Mouse (Mus musculus): ENCODE results near the gene Lpin3. TPM values are rescaled to one million over a fixed set of nuclear protein-coding genes. Genes with fewer than 3 reads are reported as not detected.

Lpin3 gene
- total and polyA plus RNA-seq, 3 experiments, result 0.05 to 0.11 TPM; not detected in 1

DNA sequence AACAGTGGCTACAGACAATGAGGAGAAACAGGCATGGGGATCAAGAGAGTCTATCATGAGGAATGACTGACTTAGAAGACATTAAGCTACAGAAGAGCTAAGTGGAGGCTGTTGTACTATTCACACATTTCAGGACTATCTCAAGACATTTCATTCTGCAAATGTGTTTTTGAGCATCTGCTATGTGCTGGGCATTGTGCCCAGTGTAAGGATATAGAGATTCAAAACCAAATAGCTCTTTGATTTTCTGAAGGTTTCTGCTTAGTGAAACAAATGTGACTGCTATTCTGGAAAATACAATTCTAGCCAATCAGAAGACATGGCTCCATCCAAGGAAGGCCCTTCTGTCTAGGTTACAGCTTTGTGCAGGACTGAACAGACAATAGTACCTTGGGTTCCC, 25.8 kb upstream of the Lpin3 start:
- H3K4me1 ChIP-seq (ENCODE audit: insufficient read depth, low read depth, low read length), result no peaks in the 10 kb centered on the region
- no peak for DNase-seq (ENCODE audit: low spot score)
- TF ChIP-seq POLR2AphosphoS5 (IDR thresholded peaks at IDR 0.05; ENCODE audit: insufficient replicate concordance, low read depth, low read length), result no peak
- no peak for TF ChIP-seq GATA1 (IDR thresholded peaks at IDR 0.05; ENCODE audit: borderline replicate concordance, low read length)
- H3K36me3 ChIP-seq (replicated peaks), result no peaks in the 10 kb centered on the region
- H3K27me3 ChIP-seq (ENCODE audit: insufficient read depth, low read length), result no peaks in the 10 kb centered on the region
- no peaks in the 10 kb centered on the region for H3K9me3 ChIP-seq (replicated peaks)
- ATAC-seq (ENCODE audit: extremely low read depth, insufficient number of reproducible peaks, low FRiP score, poor library complexity, severe bottlenecking), result no peak
- H3K4me3 ChIP-seq (ENCODE audit: low read depth, low read length), result no peak overlapping the region

DNA sequence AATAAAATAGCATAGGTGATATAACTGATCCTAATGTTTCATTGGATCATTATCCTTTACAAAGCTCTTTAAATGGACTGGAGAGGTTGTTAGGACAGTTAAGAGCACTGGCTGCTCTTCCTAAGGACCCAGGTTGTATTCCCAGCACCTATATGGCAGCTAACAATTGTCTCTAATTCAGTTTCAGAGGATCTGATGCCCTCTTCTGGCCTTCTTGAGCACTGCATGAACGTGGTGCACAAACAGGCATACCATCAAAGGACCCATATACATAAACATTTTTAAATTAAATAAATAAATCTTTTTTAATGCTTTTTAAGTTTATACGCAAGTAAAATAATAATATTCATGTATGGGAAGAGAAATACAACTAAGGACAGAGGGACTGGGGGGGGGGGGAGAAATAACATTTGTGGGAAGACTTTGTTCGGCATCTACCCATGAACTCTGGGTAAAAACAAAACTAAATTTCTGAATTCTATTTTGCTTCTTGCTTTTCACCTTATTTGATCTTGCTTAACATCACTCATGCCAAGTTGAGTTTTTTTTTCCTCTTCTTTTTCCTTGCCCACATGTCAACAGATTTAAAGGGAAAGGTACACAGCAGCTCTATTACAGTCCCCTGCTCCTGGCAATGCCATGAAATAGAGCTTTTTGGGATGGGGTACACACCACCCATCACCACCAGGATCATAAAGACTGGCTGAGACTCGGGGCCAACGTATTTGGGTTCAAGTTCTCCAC, 23.9 kb upstream of the Lpin3 start:
- H3K9me3 ChIP-seq (replicated peaks), result no peaks in the 10 kb centered on the region
- no peaks in the 10 kb centered on the region for H3K27me3 ChIP-seq (ENCODE audit: insufficient read depth, low read length)
- no peaks in the 10 kb centered on the region for H3K4me1 ChIP-seq (ENCODE audit: insufficient read depth, low read depth, low read length)
- no peak overlapping the region for H3K4me3 ChIP-seq (ENCODE audit: low read depth, low read length)
- ATAC-seq (ENCODE audit: extremely low read depth, insufficient number of reproducible peaks, low FRiP score, poor library complexity, severe bottlenecking) (no peak), DNase-seq (ENCODE audit: low spot score) (no peak)
- H3K36me3 ChIP-seq (replicated peaks), result no peaks in the 10 kb centered on the region
- no peak for TF ChIP-seq TAL1 (conservative IDR thresholded peaks at IDR 0.05; ENCODE audit: low read depth, low read length)
- TF ChIP-seq CTCF (IDR thresholded peaks at IDR 0.05; ENCODE audit: low read depth, low read length), result no peak
- no peak for TF ChIP-seq GATA1 (IDR thresholded peaks at IDR 0.05; ENCODE audit: borderline replicate concordance, low read length)
- no peak for TF ChIP-seq POLR2AphosphoS5 (IDR thresholded peaks at IDR 0.05; ENCODE audit: insufficient replicate concordance, low read depth, low read length)
- no peak for TF ChIP-seq GATA2 (IDR thresholded peaks at IDR 0.05; ENCODE audit: borderline replicate concordance, low read depth, low read length)

DNA sequence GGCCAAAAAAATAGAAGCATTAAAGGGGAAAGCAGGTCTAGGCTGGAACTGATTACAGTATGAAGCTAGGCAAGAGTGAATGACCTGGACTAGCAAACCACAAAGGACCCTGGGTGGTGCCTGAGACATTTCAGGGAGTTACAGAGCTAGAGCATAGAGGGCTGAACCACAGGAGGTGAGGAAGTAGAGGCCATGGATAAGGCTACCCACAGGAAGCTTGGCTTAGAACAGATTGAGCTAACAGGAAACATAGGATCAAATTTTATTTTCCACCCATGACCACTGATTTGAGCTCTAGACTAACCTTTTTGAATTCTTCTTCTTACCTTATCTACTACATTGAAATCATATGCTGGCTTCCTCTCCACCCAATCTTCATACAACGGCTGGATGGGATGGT, 20.1 kb upstream of the Lpin3 start:
- DNase-seq (ENCODE audit: low spot score), result no peak
- no peak for TF ChIP-seq TAL1 (conservative IDR thresholded peaks at IDR 0.05; ENCODE audit: low read depth, low read length)
- TF ChIP-seq POLR2AphosphoS5 (IDR thresholded peaks at IDR 0.05; ENCODE audit: insufficient replicate concordance, low read depth, low read length), result no peak
- no peak for TF ChIP-seq GATA1 (IDR thresholded peaks at IDR 0.05; ENCODE audit: borderline replicate concordance, low read length)
- Histone ChIP-seq H3K27me3 (ENCODE audit: insufficient read depth, low read length) (no peaks in the 10 kb centered on the region), H3K4me3 (ENCODE audit: low read depth, low read length) (no peak overlapping the region), H3K9me3 (replicated peaks) (no peaks in the 10 kb centered on the region), H3K4me1 (ENCODE audit: insufficient read depth, low read depth, low read length) (no peaks in the 10 kb centered on the region), H3K36me3 (replicated peaks) (no peaks in the 10 kb centered on the region)
- no peak for ATAC-seq (ENCODE audit: extremely low read depth, insufficient number of reproducible peaks, low FRiP score, poor library complexity, severe bottlenecking)

DNA sequence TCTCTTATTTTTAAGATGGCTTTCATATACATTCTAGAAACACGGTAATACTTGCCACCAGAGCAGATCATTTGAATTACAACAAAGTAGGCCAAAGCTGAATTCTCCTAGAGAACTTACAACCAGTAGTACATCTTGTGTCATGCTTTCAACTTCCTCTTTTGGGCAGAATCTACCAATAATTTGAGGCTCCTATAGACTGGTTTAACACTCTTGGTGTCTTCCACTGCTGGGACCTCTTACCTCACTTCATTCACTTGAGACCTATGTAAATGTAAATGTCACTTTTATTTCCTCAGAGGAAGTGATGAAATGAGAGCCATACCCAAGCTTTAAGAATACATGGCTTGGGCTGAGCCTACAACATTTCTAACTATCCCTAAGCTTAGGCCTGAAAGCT, 16.4 kb upstream of the Lpin3 start:
- no peaks in the 10 kb centered on the region for H3K36me3 ChIP-seq (replicated peaks)
- H3K9me3 ChIP-seq (replicated peaks), result no peaks in the 10 kb centered on the region
- TF ChIP-seq GATA2 (IDR thresholded peaks at IDR 0.05; ENCODE audit: borderline replicate concordance, low read depth, low read length) (no peak), POLR2AphosphoS5 (IDR thresholded peaks at IDR 0.05; ENCODE audit: insufficient replicate concordance, low read depth, low read length) (no peak), CTCF (IDR thresholded peaks at IDR 0.05; ENCODE audit: low read depth, low read length) (no peak), TAL1 (conservative IDR thresholded peaks at IDR 0.05; ENCODE audit: low read depth, low read length) (no peak), GATA1 (IDR thresholded peaks at IDR 0.05; ENCODE audit: borderline replicate concordance, low read length) (no peak)
- H3K4me3 ChIP-seq (ENCODE audit: low read depth, low read length), result no peak overlapping the region
- H3K27me3 ChIP-seq (ENCODE audit: insufficient read depth, low read length), result no peaks in the 10 kb centered on the region
- H3K4me1 ChIP-seq (ENCODE audit: insufficient read depth, low read depth, low read length), result no peaks in the 10 kb centered on the region
- ATAC-seq (ENCODE audit: extremely low read depth, insufficient number of reproducible peaks, low FRiP score, poor library complexity, severe bottlenecking) (peak; percentile 46), DNase-seq (ENCODE audit: low spot score) (no peak)

DNA sequence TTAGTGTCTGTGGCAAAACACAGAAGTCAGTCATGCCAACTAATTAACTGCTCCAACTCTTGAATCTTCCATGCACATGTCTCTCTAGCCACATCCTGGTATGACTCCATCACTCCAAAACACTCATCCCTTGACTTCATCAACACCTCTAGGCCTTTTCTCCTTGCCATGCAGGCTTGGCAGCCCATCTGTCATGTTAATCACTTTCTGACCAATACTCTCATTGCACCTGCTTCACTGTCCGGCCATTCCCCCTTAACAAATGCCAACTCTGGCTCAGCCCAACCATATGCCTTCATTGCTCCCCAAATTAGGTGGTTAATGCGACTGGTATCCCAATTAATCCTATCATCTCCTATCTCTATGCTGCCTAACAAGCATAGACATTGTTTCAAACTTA, 15.2 kb upstream of the Lpin3 start:
- Histone ChIP-seq H3K36me3 (replicated peaks) (no peaks in the 10 kb centered on the region), H3K4me3 (ENCODE audit: low read depth, low read length) (no peak overlapping the region), H3K9me3 (replicated peaks) (no peaks in the 10 kb centered on the region), H3K27me3 (ENCODE audit: insufficient read depth, low read length) (no peaks in the 10 kb centered on the region), H3K4me1 (ENCODE audit: insufficient read depth, low read depth, low read length) (no peaks in the 10 kb centered on the region)
- ATAC-seq (ENCODE audit: extremely low read depth, insufficient number of reproducible peaks, low FRiP score, poor library complexity, severe bottlenecking) (no peak), DNase-seq (ENCODE audit: low spot score) (no peak)
- TF ChIP-seq POLR2AphosphoS5 (IDR thresholded peaks at IDR 0.05; ENCODE audit: insufficient replicate concordance, low read depth, low read length), result no peak
- no peak for TF ChIP-seq TAL1 (conservative IDR thresholded peaks at IDR 0.05; ENCODE audit: low read depth, low read length)
- TF ChIP-seq CTCF (IDR thresholded peaks at IDR 0.05; ENCODE audit: low read depth, low read length), result no peak
- no peak for TF ChIP-seq GATA2 (IDR thresholded peaks at IDR 0.05; ENCODE audit: borderline replicate concordance, low read depth, low read length)
- no peak for TF ChIP-seq GATA1 (IDR thresholded peaks at IDR 0.05; ENCODE audit: borderline replicate concordance, low read length)

DNA sequence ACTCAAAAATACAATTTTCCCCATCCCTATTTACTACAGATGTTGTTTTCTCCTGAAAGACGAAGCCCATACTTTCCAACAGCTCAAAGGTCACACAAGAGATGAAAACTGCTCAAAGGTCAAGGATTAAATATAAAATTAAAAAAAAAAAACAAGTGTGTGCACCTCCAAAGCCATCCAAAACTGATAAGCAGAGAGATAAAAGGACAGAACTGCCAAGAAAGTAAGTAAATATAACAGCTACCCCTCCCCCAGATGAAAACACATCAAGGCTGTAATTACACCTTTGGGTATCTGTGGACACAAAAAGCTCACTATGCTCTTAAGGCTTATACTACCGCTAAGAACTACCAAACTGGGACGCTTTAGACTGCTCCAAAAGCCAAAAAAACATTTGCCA, 11.0 kb upstream of the Lpin3 start:
- ATAC-seq (ENCODE audit: extremely low read depth, insufficient number of reproducible peaks, low FRiP score, poor library complexity, severe bottlenecking) (no peak), DNase-seq (ENCODE audit: low spot score) (no peak)
- H3K4me3 ChIP-seq (ENCODE audit: low read depth, low read length), result no peak overlapping the region
- H3K9me3 ChIP-seq (replicated peaks), result no peaks in the 10 kb centered on the region
- no peaks in the 10 kb centered on the region for H3K27me3 ChIP-seq (ENCODE audit: insufficient read depth, low read length)
- H3K4me1 ChIP-seq (ENCODE audit: insufficient read depth, low read depth, low read length), result peaks cover 21% of the 10 kb centered on the region
- TF ChIP-seq CTCF (IDR thresholded peaks at IDR 0.05; ENCODE audit: low read depth, low read length) (no peak), GATA1 (IDR thresholded peaks at IDR 0.05; ENCODE audit: borderline replicate concordance, low read length) (no peak), POLR2AphosphoS5 (IDR thresholded peaks at IDR 0.05; ENCODE audit: insufficient replicate concordance, low read depth, low read length) (no peak), GATA2 (IDR thresholded peaks at IDR 0.05; ENCODE audit: borderline replicate concordance, low read depth, low read length) (no peak), TAL1 (conservative IDR thresholded peaks at IDR 0.05; ENCODE audit: low read depth, low read length) (no peak)
- no peaks in the 10 kb centered on the region for H3K36me3 ChIP-seq (replicated peaks)
